Mouse (Mus musculus): ENCODE data around the gene Arsb.

The Arsb gene

GRCm38 (mm10) chr13:93771588-93772278 is at the start of gene Arsb:
Gene Arsb (plus strand): TSS chr13:93771630.
- peak; percentile 90 for DNase-seq

GRCm38 (mm10) chr13:93721916-93722315 is 49.5 kb upstream of the Arsb start:
- DNase-seq: no peak

GRCm38 (mm10) chr13:93723455-93723854 is 48.0 kb upstream of the Arsb start:
- DNase-seq: no peak

GRCm38 (mm10) chr13:93724206-93724605 is 47.2 kb upstream of the Arsb start:
- peak; percentile 1 for DNase-seq

- no peak for DNase-seq
These were observed 36.2 kb upstream of the Arsb start for GRCm38 (mm10) chr13:93735131-93735636.

- no peak for DNase-seq
These were observed 27.3 kb upstream of the Arsb start for GRCm38 (mm10) chr13:93744118-93744517.

GRCm38 (mm10) chr13:93752597-93753400 is 18.6 kb upstream of the Arsb start:
- no peak for DNase-seq

GRCm38 (mm10) chr13:93755084-93755483 is 16.3 kb upstream of the Arsb start:
- no peak for DNase-seq

- no peak for DNase-seq
These were observed 14.8 kb upstream of the Arsb start for GRCm38 (mm10) chr13:93756674-93757073.

GRCm38 (mm10) chr13:93757514-93757913 is 13.9 kb upstream of the Arsb start:
- no peak for DNase-seq

GRCm38 (mm10) chr13:93758149-93758898 is 13.1 kb upstream of the Arsb start:
- DNase-seq: no peak

- no peak for DNase-seq
These were observed 9.6 kb upstream of the Arsb start for GRCm38 (mm10) chr13:93761831-93762230.

GRCm38 (mm10) chr13:93762879-93763278 is 8.6 kb upstream of the Arsb start:
- no peak for DNase-seq

GRCm38 (mm10) chr13:93764321-93764973 is 7.0 kb upstream of the Arsb start:
- DNase-seq: no peak

- no peak for DNase-seq
These were observed 321 bp upstream of the Arsb start for GRCm38 (mm10) chr13:93771031-93771587.

- no peak for DNase-seq
These were observed 828 bp downstream of the Arsb start for GRCm38 (mm10) chr13:93772279-93772636.

- no peak for DNase-seq
These were observed 1.4 kb downstream of the Arsb start for GRCm38 (mm10) chr13:93772861-93773260.

GRCm38 (mm10) chr13:93773704-93774315 is 2.4 kb downstream of the Arsb start:
- DNase-seq: no peak

GRCm38 (mm10) chr13:93782823-93783222 is 11.4 kb downstream of the Arsb start:
- DNase-seq: no peak

GRCm38 (mm10) chr13:93785329-93785728 is 13.9 kb downstream of the Arsb start:
- DNase-seq: no peak

- DNase-seq: no peak
These were observed 14.6 kb downstream of the Arsb start for GRCm38 (mm10) chr13:93786051-93786450.

- DNase-seq: no peak
These were observed 16.2 kb downstream of the Arsb start for GRCm38 (mm10) chr13:93787647-93788046.

All from lung, postnatal 36 days (tissue).